Mouse (Mus musculus): ENCODE measurements around the gene 4930558K02Rik. TPM values are rescaled to one million over a fixed set of nuclear protein-coding genes. Genes with fewer than 3 reads are reported as not detected.

4930558K02Rik gene
- polyA plus RNA-seq, 1 experiment from 2014 or later, result 0.20 TPM

- Histone ChIP-seq H3K4me2 (no peak overlapping the region), H3K4me3 (replicated peaks) (no peak overlapping the region), H3K4me1 (no peaks in the 10 kb centered on the region), H3K27me3 (replicated peaks) (no peaks in the 10 kb centered on the region), H3K9me3 (replicated peaks) (no peaks in the 10 kb centered on the region), H3K36me3 (no peaks in the 10 kb centered on the region), H3K27ac (replicated peaks) (no peak overlapping the region), H3K9ac (replicated peaks) (no peak overlapping the region)
- 73% methylated on average over 4 of the region's 4 CpGs for WGBS
- ATAC-seq (ENCODE audit: low FRiP score), result no peak
Observed at GRCm38 (mm10) chr1:161912940-161913647, 66.3 kb downstream of the 4930558K02Rik start.

- Histone ChIP-seq H3K4me1 (no peaks in the 10 kb centered on the region), H3K27me3 (replicated peaks) (no peaks in the 10 kb centered on the region), H3K9me3 (replicated peaks) (no peaks in the 10 kb centered on the region), H3K36me3 (no peaks in the 10 kb centered on the region), H3K4me2 (no peak overlapping the region), H3K27ac (replicated peaks) (no peak overlapping the region), H3K4me3 (replicated peaks) (no peak overlapping the region), H3K9ac (replicated peaks) (no peak overlapping the region)
- WGBS, result 78% methylated on average over 8 of the region's 8 CpGs
- no peak for ATAC-seq (ENCODE audit: low FRiP score)
Observed at GRCm38 (mm10) chr1:161909074-161909473, 70.4 kb downstream of the 4930558K02Rik start.

- H3K4me1 ChIP-seq, result no peaks in the 10 kb centered on the region
- no peak overlapping the region for H3K27ac ChIP-seq (replicated peaks)
- H3K4me2 ChIP-seq, result no peak overlapping the region
- no peaks in the 10 kb centered on the region for H3K27me3 ChIP-seq (replicated peaks)
- H3K9me3 ChIP-seq (replicated peaks), result no peaks in the 10 kb centered on the region
- no peak for ATAC-seq (ENCODE audit: low FRiP score)
- H3K4me3 ChIP-seq (replicated peaks), result no peak overlapping the region
- 57% methylated on average over 2 of the region's 2 CpGs for WGBS
- no peaks in the 10 kb centered on the region for H3K36me3 ChIP-seq
- no peak overlapping the region for H3K9ac ChIP-seq (replicated peaks)
Observed at GRCm38 (mm10) chr1:161907795-161908457, 71.5 kb downstream of the 4930558K02Rik start.

GRCm38 (mm10) chr1:161907111-161907510, 72.3 kb downstream of the 4930558K02Rik start:
- no peak overlapping the region for H3K27ac ChIP-seq (replicated peaks)
- no peak overlapping the region for H3K9ac ChIP-seq (replicated peaks)
- 90% methylated on average over 4 of the region's 4 CpGs for WGBS
- no peaks in the 10 kb centered on the region for H3K36me3 ChIP-seq
- no peaks in the 10 kb centered on the region for H3K9me3 ChIP-seq (replicated peaks)
- ATAC-seq (ENCODE audit: low FRiP score), result no peak
- no peak overlapping the region for H3K4me2 ChIP-seq
- H3K27me3 ChIP-seq (replicated peaks), result no peaks in the 10 kb centered on the region
- H3K4me1 ChIP-seq, result no peaks in the 10 kb centered on the region
- H3K4me3 ChIP-seq (replicated peaks), result no peak overlapping the region

- H3K36me3 ChIP-seq, result no peaks in the 10 kb centered on the region
- H3K27ac ChIP-seq (replicated peaks), result no peak overlapping the region
- no peak overlapping the region for H3K9ac ChIP-seq (replicated peaks)
- ATAC-seq (ENCODE audit: low FRiP score), result no peak
- WGBS, result 73% methylated on average over 9 of the region's 9 CpGs
- H3K4me1 ChIP-seq, result no peaks in the 10 kb centered on the region
- H3K9me3 ChIP-seq (replicated peaks), result no peaks in the 10 kb centered on the region
- no peak overlapping the region for H3K4me2 ChIP-seq
- H3K4me3 ChIP-seq (replicated peaks), result no peak overlapping the region
- H3K27me3 ChIP-seq (replicated peaks), result no peaks in the 10 kb centered on the region
Observed at GRCm38 (mm10) chr1:161902692-161903452, 76.6 kb downstream of the 4930558K02Rik start.

GRCm38 (mm10) chr1:161900129-161900528, 79.3 kb downstream of the 4930558K02Rik start:
- 51% methylated on average over 2 of the region's 2 CpGs for WGBS

GRCm38 (mm10) chr1:161897235-161897634, 82.2 kb downstream of the 4930558K02Rik start:
- Histone ChIP-seq H3K27me3 (replicated peaks) (no peaks in the 10 kb centered on the region), H3K9ac (replicated peaks) (no peak overlapping the region), H3K4me3 (replicated peaks) (no peak overlapping the region), H3K4me1 (no peaks in the 10 kb centered on the region), H3K4me2 (no peak overlapping the region), H3K36me3 (no peaks in the 10 kb centered on the region), H3K9me3 (replicated peaks) (no peaks in the 10 kb centered on the region), H3K27ac (replicated peaks) (no peak overlapping the region)
- WGBS, result 84% methylated on average over 8 of the region's 8 CpGs
- no peak for ATAC-seq (ENCODE audit: low FRiP score)

More at GRCm38 (mm10) chr1:161900129-161900528, 79.3 kb downstream of the 4930558K02Rik start:
- no peak overlapping the region for H3K9ac ChIP-seq (replicated peaks)
- H3K4me2 ChIP-seq, result no peak overlapping the region
- H3K9me3 ChIP-seq (replicated peaks), result no peaks in the 10 kb centered on the region
- H3K4me1 ChIP-seq, result no peaks in the 10 kb centered on the region
- ATAC-seq (ENCODE audit: low FRiP score), result no peak
- H3K4me3 ChIP-seq (replicated peaks), result no peak overlapping the region
- no peak overlapping the region for H3K27ac ChIP-seq (replicated peaks)
- H3K27me3 ChIP-seq (replicated peaks), result no peaks in the 10 kb centered on the region
- no peaks in the 10 kb centered on the region for H3K36me3 ChIP-seq

- no peaks in the 10 kb centered on the region for H3K9me3 ChIP-seq (replicated peaks)
- no peak for ATAC-seq (ENCODE audit: low FRiP score)
- no peak overlapping the region for H3K4me3 ChIP-seq (replicated peaks)
- H3K27ac ChIP-seq (replicated peaks), result no peak overlapping the region
- WGBS, result 75% methylated on average over 10 of the region's 10 CpGs
- H3K4me1 ChIP-seq, result no peaks in the 10 kb centered on the region
- no peak overlapping the region for H3K4me2 ChIP-seq
- no peak overlapping the region for H3K9ac ChIP-seq (replicated peaks)
- no peaks in the 10 kb centered on the region for H3K27me3 ChIP-seq (replicated peaks)
- H3K36me3 ChIP-seq, result no peaks in the 10 kb centered on the region
Observed at GRCm38 (mm10) chr1:161896130-161896529, 83.3 kb downstream of the 4930558K02Rik start.

- Histone ChIP-seq H3K27me3 (replicated peaks) (no peaks in the 10 kb centered on the region), H3K27ac (replicated peaks) (no peak overlapping the region), H3K4me1 (no peaks in the 10 kb centered on the region), H3K9ac (replicated peaks) (no peak overlapping the region), H3K4me2 (no peak overlapping the region), H3K9me3 (replicated peaks) (no peaks in the 10 kb centered on the region), H3K4me3 (replicated peaks) (no peak overlapping the region), H3K36me3 (no peaks in the 10 kb centered on the region)
- ATAC-seq (ENCODE audit: low FRiP score), result no peak
- 97% methylated on average over 3 of the region's 3 CpGs for WGBS
Observed at GRCm38 (mm10) chr1:161895014-161895413, 84.4 kb downstream of the 4930558K02Rik start.

- no peak for ATAC-seq (ENCODE audit: low FRiP score)
- no peak overlapping the region for H3K27ac ChIP-seq (replicated peaks)
- no peaks in the 10 kb centered on the region for H3K4me1 ChIP-seq
- H3K9me3 ChIP-seq (replicated peaks), result no peaks in the 10 kb centered on the region
- no peak overlapping the region for H3K9ac ChIP-seq (replicated peaks)
- no peak overlapping the region for H3K4me3 ChIP-seq (replicated peaks)
- H3K36me3 ChIP-seq, result no peaks in the 10 kb centered on the region
- no peaks in the 10 kb centered on the region for H3K27me3 ChIP-seq (replicated peaks)
- WGBS, result 73% methylated on average over 2 of the region's 2 CpGs
- H3K4me2 ChIP-seq, result no peak overlapping the region
Observed at GRCm38 (mm10) chr1:161894553-161894952, 84.9 kb downstream of the 4930558K02Rik start.

GRCm38 (mm10) chr1:161894126-161894525, 85.3 kb downstream of the 4930558K02Rik start:
- 80% methylated on average over 2 of the region's 2 CpGs for WGBS
- H3K36me3 ChIP-seq, result no peaks in the 10 kb centered on the region

More at GRCm38 (mm10) chr1:161894126-161894525, 85.3 kb downstream of the 4930558K02Rik start:
- Histone ChIP-seq H3K4me2 (no peak overlapping the region), H3K27ac (replicated peaks) (no peak overlapping the region), H3K4me1 (no peaks in the 10 kb centered on the region), H3K4me3 (replicated peaks) (no peak overlapping the region), H3K27me3 (replicated peaks) (no peaks in the 10 kb centered on the region), H3K9me3 (replicated peaks) (no peaks in the 10 kb centered on the region), H3K9ac (replicated peaks) (no peak overlapping the region)
- ATAC-seq (ENCODE audit: low FRiP score), result no peak
